Comparison of ENCODE assay signal across 21 mouse cellular contexts in the genomic region with DNA sequence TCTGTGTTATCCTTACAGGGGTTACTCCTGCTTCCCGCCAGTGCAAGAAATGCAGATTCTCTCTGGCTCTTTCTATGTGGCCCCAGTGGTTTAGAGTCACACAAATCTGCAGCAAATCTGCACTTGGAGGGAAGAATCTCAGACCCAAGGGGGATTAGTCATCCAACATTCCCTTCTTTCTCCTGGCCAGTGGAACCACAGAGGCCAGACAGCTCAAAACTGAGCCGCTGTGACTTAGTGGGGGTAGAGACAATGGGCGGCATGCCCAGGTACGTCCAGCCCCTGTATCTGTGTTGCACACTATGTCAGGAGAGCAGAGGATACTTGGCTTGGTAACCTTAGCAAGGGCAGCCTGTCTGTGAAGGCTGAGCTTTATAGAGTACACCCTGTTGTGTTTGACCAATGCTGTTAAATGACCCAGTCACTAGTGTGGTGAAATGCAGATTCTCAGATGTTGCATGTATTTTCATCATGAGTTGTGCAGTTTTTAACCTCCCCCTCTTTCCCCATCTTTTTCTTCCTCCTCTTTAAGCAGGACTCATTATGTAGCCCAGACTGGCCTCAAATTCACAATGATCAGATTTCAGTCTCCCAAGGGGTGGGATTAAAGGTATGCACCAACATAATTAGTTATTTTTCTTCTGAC.
"Had no signal": no experiment of that assay in that cellular context is flagged by ENCODE, and none has a peak within 500 bp of the region (broad histone marks: within the 10 kb centered on the region; RNA-seq: fewer than 3 reads in every experiment).

No protein-coding gene starts in this region.

- H3K9ac ChIP-seq: limb, embryonic 12.5 days; limb, embryonic 15.5 days; liver, embryonic 14.5 days; liver, postnatal 0 days; lung, embryonic 14.5 days; midbrain, embryonic 13.5 days; neural tube, embryonic 12.5 days; neural tube, embryonic 15.5 days; stomach, embryonic 15.5 days had no signal

- H3K36me3 ChIP-seq: limb, embryonic 12.5 days; limb, embryonic 15.5 days; midbrain, embryonic 13.5 days; neural tube, embryonic 12.5 days; neural tube, embryonic 15.5 days; stomach, embryonic 15.5 days had no signal

- H3K4me3 ChIP-seq: left cerebral cortex, adult 2 months; limb, embryonic 12.5 days; limb, embryonic 15.5 days; midbrain, embryonic 13.5 days; neural tube, embryonic 12.5 days; neural tube, embryonic 15.5 days; stomach, embryonic 15.5 days had no signal

- ATAC-seq: liver, postnatal 0 days; lung, postnatal 0 days; midbrain, embryonic 13.5 days had no signal

- H3K27ac ChIP-seq: left cerebral cortex, adult 2 months; limb, embryonic 12.5 days; limb, embryonic 15.5 days; liver, embryonic 14.5 days; macrophage; midbrain, embryonic 13.5 days; neural tube, embryonic 12.5 days; neural tube, embryonic 15.5 days; stomach, embryonic 15.5 days had no signal

- DNase-seq: kidney, adult 9 months; kidney, postnatal 10 days; kidney, postnatal 36 days; layer of hippocampus, postnatal 36 days; liver, postnatal 0 days; lung, embryonic 14.5 days; retina, postnatal 1 day; right cerebral cortex, postnatal 25 days; spleen, adult 18-20 months; thymus, postnatal 36 days had no signal

- H3K9me3 ChIP-seq: limb, embryonic 12.5 days; limb, embryonic 15.5 days; midbrain, embryonic 13.5 days; neural tube, embryonic 12.5 days; neural tube, embryonic 15.5 days; stomach, embryonic 15.5 days had no signal

- H3K4me1 ChIP-seq: limb, embryonic 12.5 days; neural tube, embryonic 12.5 days; neural tube, embryonic 15.5 days; stomach, embryonic 15.5 days had no signal

- H3K4me2 ChIP-seq: limb, embryonic 12.5 days; limb, embryonic 15.5 days; liver, embryonic 11.5 days; lung, embryonic 14.5 days; midbrain, embryonic 13.5 days; neural tube, embryonic 12.5 days; neural tube, embryonic 15.5 days; stomach, embryonic 15.5 days had no signal

- H3K27me3 ChIP-seq: limb, embryonic 12.5 days; limb, embryonic 15.5 days; midbrain, embryonic 13.5 days; neural tube, embryonic 12.5 days; neural tube, embryonic 15.5 days; stomach, embryonic 15.5 days had no signal
